22 mouse cellular contexts compared by ENCODE assay signal in genomic region chr2:102072859-102073258, GRCm38 (mm10).
DNase-seq lines count a peak whose midpoint lies in the region; ATAC-seq lines count a peak whose summit lies in the region.
"Had no signal": no experiment of that assay in that cellular context is flagged by ENCODE, and none has a peak within 500 bp of the region (broad histone marks: within the 10 kb centered on the region; RNA-seq: fewer than 3 reads in every experiment).

No protein-coding gene starts in this region.

- DNase-seq in lung, adult 18-20 months, result peak; percentile 50 to 65
- DNase-seq in lung, postnatal 14 days, result no peak
- peak; percentile 73 for DNase-seq in thymus, postnatal 0 days (ENCODE audit: low spot score)
- no peak for DNase-seq in thymus, postnatal 4 days
- peak; percentile 66 for DNase-seq in lung, postnatal 25 days (ENCODE audit: low spot score)
- peak; percentile 52 for DNase-seq in thymus, postnatal 25 days
- DNase-seq in layer of hippocampus, adult 18-20 months (ENCODE audit: low spot score in 2 of 2), result no peak
- DNase-seq: adrenal gland, adult 8-10 months; adrenal gland, postnatal 25 days; cerebellum, adult 18-20 months; cerebellum, postnatal 10 days; cerebellum, postnatal 36 days; embryo, embryonic 11 days; forebrain, postnatal 0 days; gastrocnemius, adult 2 months; gastrocnemius, postnatal 14 days; heart, adult 11 months; heart, postnatal 10 days; heart, postnatal 36 days had no signal

- no peak for ATAC-seq in CD4-positive, CD25-positive, alpha-beta regulatory T cell, adult 4 months
- ATAC-seq: activated CD4-positive, CD25-positive, alpha-beta regulatory T cell, adult 4 months; forebrain, postnatal 0 days; hindbrain, embryonic 16.5 days had no signal

Comparison
In these comparisons a context has a peak if more than half of its experiments do, and no peak if none do; other contexts are left out.
1. DNase-seq: peak in lung, adult 18-20 months (2 of 2), thymus, postnatal 0 days (single experiment), lung, postnatal 25 days (single experiment) and thymus, postnatal 25 days (single experiment); none in lung, postnatal 14 days (single experiment), thymus, postnatal 4 days (single experiment) and layer of hippocampus, adult 18-20 months (0 of 2).